Mouse (Mus musculus) naive thymus-derived CD4-positive, alpha-beta T cell, adult 2 months (primary cell): Measurements from ENCODE around the gene Bcl6b.

Experiments used
- DNase-seq: peaks from one replicate; pipeline ENCODE4 v3.0.0-alpha.2; 2011; ENCODE audit warnings: low read depth

Bcl6b gene

DNA sequence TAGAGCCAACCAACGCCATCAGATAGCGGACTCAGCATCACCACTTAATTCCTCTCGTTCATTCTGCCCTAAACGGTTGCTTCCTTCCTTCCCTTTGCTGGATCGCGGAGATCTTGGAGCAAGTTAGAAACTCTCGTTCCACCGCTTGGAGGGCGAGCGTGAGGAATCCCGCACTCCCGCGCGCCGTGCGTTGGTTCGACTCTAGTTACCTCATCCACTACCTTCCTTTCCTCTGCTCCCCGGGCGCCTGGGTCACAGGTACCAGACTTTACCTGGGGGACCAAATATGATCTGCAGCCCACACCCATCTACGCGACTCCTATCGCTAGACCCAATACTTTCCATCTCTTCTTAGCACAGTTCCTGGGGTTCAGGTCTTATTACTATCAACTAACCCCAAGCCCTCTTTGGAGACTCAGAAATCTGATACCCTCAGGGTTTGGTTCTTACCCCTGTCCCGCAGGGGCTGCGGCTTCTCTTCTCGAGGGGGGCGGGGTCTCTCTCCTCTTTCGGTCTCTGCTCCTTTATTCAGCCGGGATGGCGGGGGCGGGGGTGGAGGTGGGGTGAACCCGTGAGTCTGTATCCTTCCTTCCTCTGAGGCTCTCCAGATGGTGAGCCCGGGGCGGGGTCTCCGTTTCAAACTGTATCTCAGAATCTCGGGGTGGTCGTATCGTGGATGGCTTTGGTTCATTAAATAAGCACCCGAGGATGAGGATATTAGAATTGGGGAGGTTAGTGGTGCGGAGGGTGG is at the start of gene Bcl6b:
Gene Bcl6b, minus strand, starts transcription at position 539 of the 751 bp plus-strand sequence.
- DNase-seq = no peak

- DNase-seq = no peak
These were observed 49.4 kb upstream of the Bcl6b start for GRCm38 (mm10) chr11:70278961-70279360.

GRCm38 (mm10) chr11:70271641-70272040 is 42.0 kb upstream of the Bcl6b start:
- DNase-seq = no peak

- no peak for DNase-seq
These were observed 36.8 kb upstream of the Bcl6b start for GRCm38 (mm10) chr11:70266405-70266804.

DNA sequence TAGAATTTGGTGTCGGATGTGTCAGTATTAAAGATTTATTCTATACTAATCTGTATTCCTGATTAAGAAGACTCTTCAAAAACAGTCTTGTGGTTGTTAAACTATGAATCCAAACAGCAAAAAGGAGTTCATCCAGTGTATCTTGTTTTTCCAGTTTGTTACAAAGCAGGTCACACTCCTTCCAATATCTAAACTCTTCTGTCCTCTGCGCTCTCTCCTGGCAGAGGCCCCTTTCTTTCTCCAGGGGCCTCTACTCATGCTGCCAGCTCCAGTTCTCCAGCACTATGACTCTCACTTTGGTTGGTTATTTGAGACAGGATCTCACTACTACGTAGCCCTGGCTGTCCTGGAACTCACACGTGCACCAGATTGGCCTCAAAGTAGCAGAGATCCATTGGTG is 36.2 kb upstream of the Bcl6b start:
- DNase-seq = no peak

DNA sequence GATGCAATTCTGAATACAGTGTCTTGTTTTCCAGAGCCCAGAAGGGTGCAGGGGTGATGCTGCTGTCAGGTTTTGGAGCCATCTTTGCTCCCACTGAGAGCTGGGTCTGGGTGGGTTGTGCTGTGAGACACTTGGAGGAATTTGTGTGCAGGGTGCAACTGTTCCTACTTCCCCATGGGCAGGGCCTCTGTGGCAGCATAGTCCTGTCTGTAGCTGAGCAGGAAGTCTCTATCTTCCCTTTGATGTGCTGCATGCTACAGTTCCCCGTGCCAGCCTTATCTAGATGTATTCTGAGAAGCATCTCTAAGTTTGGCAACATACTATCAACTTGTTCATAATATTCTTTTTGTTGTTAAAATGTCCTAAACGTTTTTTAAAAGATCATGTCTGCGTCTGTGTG is 35.7 kb upstream of the Bcl6b start:
- peak; percentile 77 for DNase-seq

DNA sequence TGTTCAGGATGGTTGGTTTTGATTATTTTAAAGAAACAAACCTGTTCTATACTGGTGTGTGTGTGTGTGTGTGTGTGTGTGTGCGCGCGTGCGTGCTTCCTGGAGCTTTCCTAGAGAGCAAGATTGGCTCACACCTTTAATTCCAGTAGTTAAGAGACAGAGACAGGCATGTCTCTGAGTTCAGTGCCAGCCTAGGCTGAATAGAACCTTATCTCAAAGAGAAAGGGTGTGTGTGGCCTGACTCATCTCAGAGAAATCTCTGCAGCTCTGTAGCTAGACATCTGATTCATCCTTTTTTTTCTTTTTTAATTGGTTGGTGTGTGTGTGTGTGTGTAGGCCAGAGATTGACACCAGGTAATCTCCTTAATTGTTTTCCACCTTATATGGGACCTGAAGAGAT is 29.4 kb upstream of the Bcl6b start:
- DNase-seq = no peak

DNA sequence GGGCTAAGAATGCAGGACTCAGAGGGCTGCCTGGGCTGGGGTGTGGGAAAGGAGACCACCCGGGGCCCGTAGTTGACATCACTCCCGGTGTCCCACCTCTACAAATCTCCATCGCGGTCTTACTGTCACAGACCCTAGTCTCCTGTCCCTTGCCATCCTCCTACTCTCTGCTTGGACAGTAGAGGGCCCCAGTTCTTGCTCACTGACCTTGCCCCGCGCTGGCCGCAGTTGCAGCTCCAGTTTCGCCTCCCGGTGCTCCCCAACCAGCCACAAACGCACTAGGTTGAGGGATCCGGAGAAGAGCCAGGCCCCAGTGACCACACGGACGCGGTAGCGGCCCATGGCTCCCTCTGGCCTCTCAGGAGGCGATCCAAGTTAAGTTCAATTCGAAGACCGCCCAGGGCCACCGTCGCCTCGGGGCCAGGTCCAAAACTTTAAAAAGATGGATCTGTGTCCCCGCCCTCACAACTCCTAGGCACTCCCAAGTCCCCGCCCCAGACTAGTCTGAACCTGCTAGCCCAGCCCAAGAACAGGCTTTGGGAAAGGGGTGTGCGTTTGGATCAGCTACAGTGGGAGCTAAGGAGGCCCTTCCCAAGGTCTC is 25.4 kb upstream of the Bcl6b start, which contains the start of gene Alox12:
Gene Alox12, minus strand, starts transcription at position 423 of the 601 bp plus-strand sequence.
- no peak for DNase-seq

- DNase-seq = peak; percentile 40
These were observed 24.7 kb upstream of the Bcl6b start for GRCm38 (mm10) chr11:70254337-70254736.

DNA sequence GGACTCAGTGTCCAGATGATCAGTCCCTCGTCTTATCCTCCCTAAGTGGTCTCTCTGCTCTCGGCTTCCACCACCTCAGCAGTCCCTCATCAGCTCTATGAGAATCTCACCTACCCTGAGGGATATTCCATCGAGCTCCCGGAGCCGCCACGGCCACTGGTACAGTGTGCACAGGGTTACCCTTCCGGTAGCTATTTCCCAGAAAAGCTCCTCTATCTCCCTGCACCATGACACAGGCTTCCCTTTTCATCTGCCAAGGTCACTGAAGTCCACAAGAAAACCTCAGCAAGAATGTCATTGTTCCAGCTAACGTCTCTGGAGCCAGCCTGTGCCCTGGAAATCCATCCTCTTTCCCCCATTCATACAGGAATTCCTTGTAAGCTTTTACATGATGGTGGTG is 22.3 kb upstream of the Bcl6b start:
- DNase-seq = no peak

DNA sequence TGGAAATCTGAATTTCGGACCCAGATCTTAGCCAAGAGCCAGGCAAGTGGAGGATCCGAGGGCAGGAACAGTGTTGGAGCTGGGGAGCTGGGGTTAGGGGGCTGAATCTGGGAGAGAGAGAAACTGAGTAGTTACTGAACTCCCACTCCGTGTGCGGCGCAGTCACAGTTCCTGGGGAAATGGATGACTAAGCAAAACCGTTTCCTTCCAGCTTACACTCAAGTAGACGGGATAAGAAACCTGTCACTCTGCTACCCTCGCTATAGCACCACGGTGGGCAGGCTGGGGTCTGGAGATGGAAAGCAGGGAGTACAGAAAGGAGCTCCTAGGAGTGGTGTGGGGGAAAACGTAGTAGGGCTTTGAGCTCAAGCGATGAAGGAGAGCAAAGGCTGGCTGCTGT is 20.6 kb upstream of the Bcl6b start:
- no peak for DNase-seq

GRCm38 (mm10) chr11:70247136-70247845 is 17.7 kb upstream of the Bcl6b start:
- DNase-seq = peak; percentile 90

DNA sequence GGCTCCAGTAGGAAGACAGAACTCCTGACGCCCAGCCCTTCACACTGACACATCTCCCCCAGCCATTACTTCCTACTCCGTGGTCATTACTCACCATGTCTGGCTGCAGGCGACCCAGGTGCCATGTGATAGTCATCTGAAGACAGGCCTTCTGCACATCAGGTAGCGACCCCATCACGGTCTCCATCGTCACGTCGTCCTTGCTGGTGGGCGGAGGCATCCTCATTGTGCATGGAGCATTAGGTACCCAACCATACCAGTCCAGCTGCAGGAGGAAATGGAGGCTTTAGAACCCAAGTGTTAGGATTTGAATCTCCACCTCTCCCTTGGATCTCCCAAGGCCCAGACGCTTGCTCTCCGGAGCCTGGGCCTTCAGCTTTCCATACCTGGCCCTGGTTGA is 13.0 kb upstream of the Bcl6b start:
- no peak for DNase-seq

DNA sequence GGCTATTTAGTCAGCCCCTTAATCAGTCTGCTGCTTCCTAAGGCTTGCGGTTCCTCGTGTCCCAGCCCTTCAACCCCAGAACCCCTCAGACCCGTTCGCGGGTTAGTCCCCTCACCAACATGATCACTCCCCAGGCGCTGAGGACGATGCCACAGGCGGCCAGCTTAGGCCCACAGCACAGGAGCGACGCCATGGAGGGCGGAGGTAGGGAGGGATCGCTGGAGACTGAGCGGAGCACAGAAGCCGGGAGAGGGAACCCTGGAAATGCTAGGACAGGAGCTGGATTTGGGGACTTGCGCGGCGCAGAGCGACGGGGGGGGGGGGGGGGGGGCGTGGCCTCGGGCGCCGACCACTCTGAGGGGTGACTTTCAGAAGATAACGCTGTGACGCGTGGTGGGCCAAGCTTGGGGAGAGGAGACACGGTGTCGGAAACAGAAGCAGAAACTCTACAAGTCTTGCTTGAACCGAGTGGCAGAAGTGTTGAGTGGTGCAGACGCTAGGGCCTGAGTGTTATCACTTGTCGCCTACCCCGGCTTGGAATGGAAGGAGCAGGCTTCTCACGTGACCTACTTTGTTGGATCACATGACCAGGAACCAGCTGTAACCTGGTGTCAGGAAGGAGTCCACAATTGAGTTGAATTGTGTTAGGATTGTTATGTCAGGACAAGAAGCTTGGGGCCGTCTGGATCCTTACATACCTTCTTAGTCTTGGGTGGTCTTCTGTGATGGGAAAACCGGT is 10.1 kb upstream of the Bcl6b start, which contains the start of the genes Gm21988 and Rnasek:
Gene Gm21988, minus strand, starts transcription at position 290 of the 739 bp plus-strand sequence.
Gene Rnasek, minus strand, starts transcription at position 302 of the 739 bp plus-strand sequence.
- peak; percentile 93 for DNase-seq

- peak; percentile 47 for DNase-seq
These were observed 9.2 kb upstream of the Bcl6b start for GRCm38 (mm10) chr11:70238591-70239440.

- DNase-seq = peak; percentile 95
These were observed 8.0 kb upstream of the Bcl6b start, which contains the start of gene 0610010K14Rik for GRCm38 (mm10) chr11:70237457-70238167. Gene 0610010K14Rik, minus strand, starts transcription at chr11:70237914.

- no peak for DNase-seq
These were observed 7.1 kb upstream of the Bcl6b start for GRCm38 (mm10) chr11:70236717-70237116.

GRCm38 (mm10) chr11:70235254-70235900 is 5.8 kb upstream of the Bcl6b start:
- DNase-seq = no peak

DNA sequence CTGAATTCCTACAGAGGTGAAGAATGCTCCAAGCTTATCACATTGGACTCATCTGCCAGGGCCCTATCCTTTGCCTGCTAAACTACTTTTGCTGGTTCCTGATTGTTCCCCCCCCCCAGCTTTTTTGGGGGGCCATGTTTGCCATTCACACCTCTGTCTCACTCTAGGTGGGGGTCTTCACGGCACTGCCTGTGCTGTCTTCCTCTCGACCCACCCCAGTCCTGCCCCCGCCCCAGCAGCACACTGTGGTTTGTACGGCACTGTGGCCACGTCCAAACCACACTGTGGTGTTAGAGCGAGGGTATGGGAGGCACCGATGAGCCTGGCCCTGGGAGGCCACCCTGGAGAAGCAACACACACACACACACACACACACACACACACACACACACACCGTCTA is 4.9 kb upstream of the Bcl6b start:
- no peak for DNase-seq

GRCm38 (mm10) chr11:70234037-70234436 is 4.4 kb upstream of the Bcl6b start:
- no peak for DNase-seq
